Mouse (Mus musculus): ENCODE measurements around the gene Ropn1l.

- TF ChIP-seq FLI1 (IDR thresholded peaks at IDR 0.05; ENCODE audit: low read length) (no peak), GATA1 (IDR thresholded peaks at IDR 0.05; ENCODE audit: borderline replicate concordance, low read length) (no peak)
These were observed 49.2 kb downstream of the Ropn1l start for GRCm38 (mm10) chr15:31404346-31404745.

Measured in megakaryocyte, embryonic 14.5 days (primary cell).